Mouse (Mus musculus): ENCODE data around the gene Olfr1349.

GRCm38 (mm10) chr7:6499655-6500054, 23.1 kb downstream of the Olfr1349 start, which contains the start of gene Olfr1347:
- TF ChIP-seq ZNF384 (IDR thresholded peaks at IDR 0.05; ENCODE audit: low read depth, low read length): no peak
- no peak for TF ChIP-seq HCFC1 (IDR thresholded peaks at IDR 0.05; ENCODE audit: borderline replicate concordance, insufficient read depth, low read length)

All from ES-E14 (cell line).